Mouse (Mus musculus) liver, embryonic 15.5 days (tissue): ENCODE results near the gene Fbxl16. TPM values are rescaled to one million over a fixed set of nuclear protein-coding genes. Genes with fewer than 3 reads are reported as not detected.

Experiments
- ATAC-seq: fragments of 200-750 bp; cut with Nextera tagmentation; 2 replicates; pipeline ENCODE4 v1.8.0; 2017; ENCODE audit warnings: moderate number of reproducible peaks, mild to moderate bottlenecking, moderate library complexity; ENCODE audit not compliant: insufficient read depth
- H3K27ac ChIP-seq: fragments of 300-500 bp; sonication (generic); replicated peaks from 2 replicates; pipeline ENCODE4 v1.5.1; 2015; ENCODE audit warnings: mild to moderate bottlenecking, inconsistent platforms
- H3K27me3 ChIP-seq: fragments of 300-500 bp; sonication (generic); 2 replicates; pipeline ENCODE4 v1.6.1; 2015; ENCODE audit warnings: mild to moderate bottlenecking, inconsistent platforms
- H3K36me3 ChIP-seq: fragments of 300-500 bp; sonication (generic); replicated peaks from 2 replicates; pipeline ENCODE4 v1.6.1; 2015; ENCODE audit warnings: moderate library complexity, mild to moderate bottlenecking, inconsistent platforms
- H3K4me1 ChIP-seq: fragments of 300-500 bp; sonication (generic); replicated peaks from 2 replicates; pipeline ENCODE4 v1.6.1; 2015; ENCODE audit warnings: inconsistent platforms
- H3K4me2 ChIP-seq: fragments of 300-500 bp; sonication (generic); 2 replicates; pipeline ENCODE4 v1.6.1; 2015; ENCODE audit warnings: moderate library complexity, mild to moderate bottlenecking, inconsistent platforms
- H3K4me3 ChIP-seq: fragments of 300-500 bp; sonication (generic); replicated peaks from 2 replicates; pipeline ENCODE4 v1.5.1; 2015; ENCODE audit warnings: mild to moderate bottlenecking, inconsistent platforms
- H3K9ac ChIP-seq: fragments of 300-500 bp; sonication (generic); 2 replicates; pipeline ENCODE4 v1.6.1; 2015; ENCODE audit warnings: moderate library complexity, mild to moderate bottlenecking, inconsistent platforms
- H3K9me3 ChIP-seq: fragments of 300-500 bp; sonication (generic); replicated peaks from 2 replicates; pipeline ENCODE4 v1.6.1; 2016; ENCODE audit warnings: inconsistent platforms
- WGBS: fragments of 180-500 bp; shearing (Covaris S2); methylation state at CpG from one replicate; pipeline ENCODE4 v1.1.7; 2015; ENCODE audit warnings: mixed read lengths; ENCODE audit not compliant: insufficient replicate concordance; 5-methylcytosine and 5-hydroxymethylcytosine counted together
- polyA plus RNA-seq: library from polyadenylated mRNA; unstranded; fragments of >200 nt; fragmentation: Nextera tagmentation; extraction: Ambion mirVana; gene quantifications from 2 replicates; pipeline ENCODE4 v1.2.1, GENCODE M21; 2015

The Fbxl16 gene
- polyA plus RNA-seq, 1 experiment from 2014 or later: 0.12 TPM

DNA sequence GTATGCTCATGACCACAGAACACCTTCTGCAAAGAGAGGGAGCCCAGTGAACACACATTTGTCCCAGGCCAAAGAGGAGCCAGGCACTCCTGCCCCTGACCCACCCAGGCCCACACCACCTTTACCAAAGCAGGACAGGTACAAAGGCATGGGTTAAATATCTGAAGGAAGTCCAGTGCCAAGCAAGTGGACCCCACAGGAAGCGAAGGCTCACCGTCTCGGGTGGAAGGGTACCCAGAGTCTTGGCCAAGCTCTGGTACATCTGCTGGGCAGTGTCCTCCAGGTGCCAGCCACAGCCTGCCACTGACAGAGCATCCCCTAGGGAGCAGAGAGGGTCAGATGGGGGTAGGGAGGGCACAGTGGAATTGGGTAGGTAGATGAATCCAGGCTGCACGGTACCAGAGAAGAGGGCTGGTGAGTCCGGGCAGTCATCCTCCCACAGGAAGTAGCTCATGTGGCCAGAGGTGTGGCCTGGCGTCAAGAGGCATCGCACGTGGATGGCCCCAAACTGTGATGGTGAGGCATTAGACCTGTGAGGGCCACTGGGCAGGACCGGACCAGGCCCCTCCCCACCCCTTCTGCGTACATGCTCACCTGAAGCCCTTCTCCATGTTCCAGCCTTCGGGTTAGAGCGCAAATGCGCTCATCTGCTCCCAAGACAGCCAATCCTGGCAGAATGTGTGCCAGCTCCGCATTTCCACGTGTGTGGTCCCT, 24.9 kb upstream of the Fbxl16 start:
- Histone ChIP-seq H3K27ac (no peak overlapping the region), H3K4me1 (peaks cover 18% of the 10 kb centered on the region), H3K9me3 (no peaks in the 10 kb centered on the region), H3K9ac (no peak overlapping the region), H3K4me2 (peak overlapping the region; percentile 87), H3K4me3 (no peak overlapping the region), H3K27me3 (no peaks in the 10 kb centered on the region), H3K36me3 (peaks cover 44% of the 10 kb centered on the region)
- WGBS: 81% methylated on average over 15 of the region's 15 CpGs
- ATAC-seq: no peak

DNA sequence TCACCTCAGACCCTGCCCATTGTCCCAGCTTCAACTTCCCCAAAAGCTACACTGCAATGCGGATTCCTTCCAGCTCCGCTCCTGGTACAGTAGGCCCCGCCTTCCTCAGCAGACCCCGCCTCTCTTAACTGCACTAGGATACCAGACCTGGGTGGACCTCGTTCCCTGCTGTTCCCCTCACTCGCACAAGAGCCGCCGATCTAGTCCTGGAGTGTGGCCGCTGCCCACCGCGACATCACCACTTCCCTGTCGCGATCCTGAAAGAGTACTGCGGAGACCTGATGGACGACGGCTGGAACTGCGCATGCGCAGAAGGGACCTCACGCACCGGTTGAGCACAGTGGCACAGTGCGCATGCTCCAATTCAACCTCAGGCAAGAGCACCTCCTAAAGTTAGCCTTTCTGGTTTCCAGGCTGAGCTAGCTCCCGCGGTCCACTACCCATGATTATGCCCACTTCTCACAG, 23.6 kb upstream of the Fbxl16 start, which contains the start of gene Haghl:
Gene Haghl, minus strand, starts transcription at position 393 of the 465 bp plus-strand sequence.
- ATAC-seq: peak; percentile 86
- Histone ChIP-seq H3K4me1 (peaks cover 19% of the 10 kb centered on the region), H3K9ac (peak within 1 kb of the TSS; percentile 68), H3K4me2 (peak within 1 kb of the TSS; percentile 87), H3K27me3 (no peaks in the 10 kb centered on the region), H3K9me3 (no peaks in the 10 kb centered on the region), H3K36me3 (peaks cover 40% of the 10 kb centered on the region), H3K27ac (peak within 1 kb of the TSS; percentile 74), H3K4me3 (peak within 1 kb of the TSS; percentile 80)
- WGBS: under 1% methylated on average over 23 of the region's 23 CpGs

DNA sequence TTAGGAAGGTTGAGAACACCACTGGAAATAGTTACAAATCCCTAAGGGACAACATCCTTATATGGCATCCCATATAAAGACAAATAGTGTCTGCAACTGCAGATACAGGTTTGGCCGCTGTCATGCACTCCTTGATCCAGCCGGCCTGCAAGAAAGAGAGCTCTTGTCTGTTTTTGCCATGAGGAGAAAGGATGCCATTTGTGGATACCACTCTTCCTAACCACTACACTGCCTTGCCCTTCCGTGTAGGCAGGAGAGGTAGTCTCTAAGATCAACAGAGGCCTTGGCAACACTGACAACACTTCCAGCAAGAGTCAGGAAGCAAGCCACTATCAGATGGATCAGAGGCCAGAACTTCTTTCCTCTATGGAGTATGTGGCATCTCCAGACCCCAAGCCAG, 22.6 kb upstream of the Fbxl16 start, which contains the start of gene Ccdc78:
Gene Ccdc78, plus strand, starts transcription at position 301 of the 400 bp plus-strand sequence.
- no peaks in the 10 kb centered on the region for H3K27me3 ChIP-seq
- H3K4me2 ChIP-seq: peak within 1 kb of the TSS; percentile 87
- no peaks in the 10 kb centered on the region for H3K9me3 ChIP-seq
- peak within 1 kb of the TSS; percentile 68 for H3K9ac ChIP-seq
- WGBS: 71% methylated on average over 3 of the region's 3 CpGs
- H3K4me3 ChIP-seq: peak within 1 kb of the TSS; percentile 80
- H3K4me1 ChIP-seq: peaks cover 28% of the 10 kb centered on the region
- peak within 1 kb of the TSS; percentile 74 for H3K27ac ChIP-seq
- H3K36me3 ChIP-seq: peaks cover 30% of the 10 kb centered on the region
- no peak for ATAC-seq

DNA sequence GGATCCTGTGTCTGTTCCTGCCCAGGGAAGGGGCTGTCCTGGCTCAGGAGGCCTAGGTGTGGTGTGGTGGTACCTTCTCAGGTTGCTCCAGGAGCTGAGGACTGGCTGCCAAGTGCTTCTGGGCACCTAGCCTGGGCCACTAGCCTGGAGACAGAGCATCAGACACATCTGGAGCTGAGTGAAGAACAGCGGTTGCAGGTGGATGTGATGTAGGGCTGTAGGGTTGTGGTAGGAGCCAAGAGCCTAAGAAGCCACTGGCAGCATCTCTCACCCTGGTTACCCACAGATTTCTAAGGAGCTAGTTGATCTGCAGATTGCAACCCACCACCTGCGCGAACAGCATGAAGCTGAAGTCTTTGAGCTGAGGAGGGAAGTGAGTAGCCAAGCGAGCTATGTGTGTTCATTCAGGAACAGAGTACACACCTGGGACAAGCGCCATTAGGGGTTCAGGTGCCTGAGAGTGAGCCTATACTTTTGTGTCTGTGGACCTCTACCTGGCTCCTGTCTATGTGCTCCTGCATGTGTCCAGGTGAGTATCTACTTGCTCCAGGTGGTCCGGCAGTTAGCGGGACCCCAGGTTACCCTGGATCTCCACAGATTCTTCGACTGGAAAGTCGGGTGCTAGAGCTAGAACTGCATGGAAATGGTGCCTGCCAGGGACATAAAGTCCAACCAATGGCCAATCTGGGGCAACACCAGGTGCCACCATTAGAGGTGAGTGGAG, 21.9 kb upstream of the Fbxl16 start:
- 73% methylated on average over 9 of the region's 9 CpGs for WGBS
- H3K9ac ChIP-seq: no peak overlapping the region
- peaks cover 24% of the 10 kb centered on the region for H3K36me3 ChIP-seq

DNA sequence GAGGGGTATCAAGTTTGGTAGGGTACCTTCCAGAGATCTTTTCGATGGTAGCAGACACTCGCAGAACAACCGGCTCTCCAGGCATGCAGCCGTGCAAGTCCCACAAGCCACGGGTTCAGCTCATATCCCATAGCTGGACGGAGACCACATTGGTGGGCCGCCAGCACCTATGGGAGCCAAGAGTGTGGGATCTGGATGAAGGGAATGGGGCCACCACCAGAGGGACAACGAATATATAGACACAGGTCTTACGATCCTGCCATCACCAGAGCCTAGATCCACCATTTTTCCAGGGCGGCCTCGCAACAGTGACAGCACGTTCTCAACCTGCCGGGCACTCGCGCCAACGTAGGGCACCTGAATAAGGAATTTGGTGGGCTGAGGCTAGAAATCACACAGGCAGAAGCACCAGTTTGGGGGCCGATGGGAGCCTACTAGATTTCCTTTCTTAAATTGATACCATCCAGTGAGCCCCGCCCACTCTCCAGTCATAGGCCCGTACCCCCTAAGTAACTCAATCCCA, 17.5 kb upstream of the Fbxl16 start:
- no peak for ATAC-seq
- H3K4me1 ChIP-seq: peaks cover 49% of the 10 kb centered on the region
- H3K9me3 ChIP-seq: no peaks in the 10 kb centered on the region
- peak overlapping the region; percentile 68 for H3K9ac ChIP-seq
- H3K27me3 ChIP-seq: no peaks in the 10 kb centered on the region
- peaks cover 13% of the 10 kb centered on the region for H3K36me3 ChIP-seq
- WGBS: 33% methylated on average over 19 of the region's 19 CpGs
- H3K4me3 ChIP-seq: peak overlapping the region; percentile 84
- peak overlapping the region; percentile 95 for H3K4me2 ChIP-seq
- H3K27ac ChIP-seq: peak overlapping the region; percentile 89

More for the DNA sequence above, 21.9 kb upstream of the Fbxl16 start:
- Histone ChIP-seq H3K27ac (no peak overlapping the region), H3K4me1 (peaks cover 35% of the 10 kb centered on the region), H3K27me3 (no peaks in the 10 kb centered on the region), H3K9me3 (no peaks in the 10 kb centered on the region), H3K4me2 (no peak overlapping the region), H3K4me3 (no peak overlapping the region)
- no peak for ATAC-seq

DNA sequence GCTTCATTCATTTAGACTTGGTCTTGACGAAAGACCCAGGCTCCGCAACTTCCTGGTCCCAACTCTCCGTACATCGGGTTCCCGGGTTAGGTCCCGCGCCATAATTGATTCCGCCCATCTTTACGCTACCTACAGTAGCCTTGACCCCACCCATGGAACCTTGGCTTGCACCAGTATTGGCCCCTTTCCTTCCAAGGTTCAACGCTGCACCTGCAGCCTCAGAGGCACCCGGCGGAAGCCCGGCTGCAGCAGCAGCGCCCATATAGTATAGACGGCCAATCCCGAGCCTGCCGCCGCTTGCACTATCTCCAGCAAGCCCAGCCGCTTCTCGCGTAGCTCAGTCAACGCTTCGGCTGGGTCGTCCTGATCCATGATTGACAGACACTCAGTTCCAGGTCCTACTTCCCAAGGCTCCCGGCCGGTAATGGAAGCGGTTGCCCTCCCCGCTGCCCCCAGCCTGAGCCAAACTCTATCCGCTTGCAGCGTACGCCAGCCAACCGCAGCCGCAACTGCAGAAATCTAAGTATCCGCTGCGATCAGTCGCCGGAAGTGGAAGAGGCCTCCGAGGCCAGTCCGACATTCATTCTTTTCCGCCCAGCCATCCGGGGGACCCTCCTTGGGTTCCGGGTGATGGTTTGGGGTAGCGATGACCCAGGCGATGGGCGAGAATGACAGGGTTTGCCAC, 16.9 kb upstream of the Fbxl16 start:
- H3K27me3 ChIP-seq: no peaks in the 10 kb centered on the region
- H3K9ac ChIP-seq: peak overlapping the region; percentile 68
- peak overlapping the region; percentile 84 for H3K4me3 ChIP-seq
- under 1% methylated on average over 45 of the region's 45 CpGs for WGBS
- peaks cover 13% of the 10 kb centered on the region for H3K36me3 ChIP-seq
- H3K9me3 ChIP-seq: no peaks in the 10 kb centered on the region
- H3K4me2 ChIP-seq: peak overlapping the region; percentile 95
- peaks cover 55% of the 10 kb centered on the region for H3K4me1 ChIP-seq
- ATAC-seq: peak; percentile 71
- H3K27ac ChIP-seq: peak overlapping the region; percentile 89

DNA sequence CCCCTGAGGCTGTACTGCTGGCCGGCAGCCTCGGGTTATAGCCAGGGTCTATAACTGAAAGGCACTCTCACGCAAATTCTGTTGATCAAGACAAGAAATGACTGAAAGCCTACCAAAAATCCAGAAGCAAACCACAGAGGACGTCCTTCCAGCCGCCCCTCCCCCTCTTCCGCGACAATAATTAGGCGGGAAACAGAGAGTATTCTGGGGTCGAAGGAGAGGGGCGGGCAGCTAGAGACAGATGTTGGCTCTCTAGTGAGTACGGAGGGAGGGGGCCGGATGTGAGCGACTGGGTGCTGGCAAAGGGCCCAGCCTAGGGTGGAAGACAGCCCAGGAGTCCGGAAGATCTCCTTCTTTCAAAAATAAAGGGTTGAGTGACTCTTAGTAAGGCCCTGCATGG, 16.3 kb upstream of the Fbxl16 start, which contains the start of gene Fam173a:
Gene Fam173a, minus strand, starts transcription at position 287 of the 400 bp plus-strand sequence.
- no peaks in the 10 kb centered on the region for H3K27me3 ChIP-seq
- peak within 1 kb of the TSS; percentile 89 for H3K27ac ChIP-seq
- peak within 1 kb of the TSS; percentile 84 for H3K4me3 ChIP-seq
- peak; percentile 53 for ATAC-seq
- H3K9me3 ChIP-seq: no peaks in the 10 kb centered on the region
- H3K4me1 ChIP-seq: peaks cover 61% of the 10 kb centered on the region
- H3K9ac ChIP-seq: peak within 1 kb of the TSS; percentile 68
- under 1% methylated on average over 14 of the region's 14 CpGs for WGBS
- H3K4me2 ChIP-seq: peak within 1 kb of the TSS; percentile 95
- H3K36me3 ChIP-seq: peaks cover 13% of the 10 kb centered on the region

DNA sequence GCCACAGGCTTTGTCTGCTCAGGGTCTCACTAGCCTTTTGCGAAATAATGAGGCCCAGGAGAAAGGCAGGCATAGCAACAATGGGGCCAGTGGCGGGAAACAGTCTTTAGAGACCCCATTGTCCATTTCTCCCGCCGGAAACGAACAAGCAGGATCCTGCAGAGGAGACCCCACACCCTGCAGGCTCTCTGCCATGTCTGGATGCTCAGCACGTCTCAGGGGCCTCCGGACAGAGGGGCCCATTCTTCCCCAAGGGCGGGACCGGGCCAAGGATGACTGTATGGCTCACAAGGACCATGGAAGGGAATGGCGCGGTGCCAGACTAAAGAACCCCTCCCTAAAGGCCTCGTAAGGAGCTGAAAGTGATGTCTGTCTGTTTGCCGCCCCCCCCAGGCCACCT, 14.7 kb upstream of the Fbxl16 start:
- Histone ChIP-seq H3K9me3 (no peaks in the 10 kb centered on the region), H3K4me1 (peaks cover 62% of the 10 kb centered on the region), H3K36me3 (peaks cover 8% of the 10 kb centered on the region; the same call in 1 of the 2 replicates), H3K27ac (no peak overlapping the region), H3K4me2 (no peak overlapping the region), H3K27me3 (no peaks in the 10 kb centered on the region), H3K4me3 (no peak overlapping the region), H3K9ac (no peak overlapping the region)
- 77% methylated on average over 13 of the region's 13 CpGs for WGBS
- ATAC-seq: no peak

DNA sequence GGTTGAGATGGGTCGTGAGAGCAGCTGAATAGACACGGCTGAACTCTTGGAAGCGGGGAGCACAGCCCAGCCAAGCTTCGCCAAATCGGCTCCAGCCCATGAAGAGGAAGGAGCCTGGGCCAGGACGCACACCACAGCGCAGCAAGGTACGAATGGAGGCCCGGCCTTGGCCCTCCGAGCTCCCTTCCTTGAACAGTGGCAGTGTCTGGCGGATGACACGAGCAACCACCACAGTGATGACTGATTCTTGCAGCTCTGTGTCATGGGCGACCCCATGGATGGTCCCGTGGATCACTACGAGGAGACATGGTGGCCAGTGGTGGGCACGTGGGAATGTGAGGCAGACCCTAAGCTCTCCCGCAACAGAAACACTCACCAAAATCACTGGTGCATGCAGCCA, 13.9 kb upstream of the Fbxl16 start:
- no peak overlapping the region for H3K4me3 ChIP-seq
- 82% methylated on average over 17 of the region's 17 CpGs for WGBS
- H3K9ac ChIP-seq: no peak overlapping the region
- H3K27me3 ChIP-seq: no peaks in the 10 kb centered on the region
- no peak overlapping the region for H3K27ac ChIP-seq
- no peak for ATAC-seq
- H3K4me1 ChIP-seq: peaks cover 62% of the 10 kb centered on the region
- no peaks in the 10 kb centered on the region; the same call in 1 of the 2 replicates for H3K36me3 ChIP-seq
- H3K4me2 ChIP-seq: peak overlapping the region; percentile 96; the same call in 1 of the 2 replicates
- no peaks in the 10 kb centered on the region for H3K9me3 ChIP-seq

DNA sequence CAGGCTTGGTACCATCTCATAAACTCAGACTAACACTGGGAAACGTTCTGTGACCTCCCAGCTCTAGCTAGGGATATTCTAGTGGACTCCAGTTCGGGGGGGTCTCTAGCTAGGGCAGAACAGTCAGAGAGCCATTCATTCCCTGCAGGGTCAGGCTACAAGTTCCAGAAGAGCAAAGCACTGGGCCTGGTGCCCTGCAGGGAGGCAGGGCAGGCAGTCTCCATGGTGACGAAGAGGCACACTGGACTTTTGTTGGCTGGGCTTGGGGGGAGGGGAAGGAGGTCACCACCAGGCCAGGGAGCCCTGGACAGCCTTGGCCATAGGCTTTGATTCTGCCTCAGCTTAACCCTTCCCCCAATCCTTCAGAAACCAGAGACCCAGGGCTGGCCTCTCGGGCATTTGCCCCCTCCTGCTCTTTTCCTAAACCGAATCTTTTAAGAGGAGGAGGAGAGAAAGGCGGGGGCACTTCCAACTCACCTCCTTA, 13.2 kb upstream of the Fbxl16 start, which contains the start of gene AC134908.4:
Gene AC134908.4, minus strand, starts transcription at position 51 of the 484 bp plus-strand sequence.
- Histone ChIP-seq H3K9ac (peak within 1 kb of the TSS; percentile 70), H3K9me3 (no peaks in the 10 kb centered on the region), H3K4me1 (peaks cover 58% of the 10 kb centered on the region), H3K27me3 (no peaks in the 10 kb centered on the region), H3K4me2 (peak within 1 kb of the TSS; percentile 96), H3K36me3 (no peaks in the 10 kb centered on the region), H3K27ac (0 out of 2 replicates have a peak within 1 kb of the TSS, but pooled peaks have one; percentile 33), H3K4me3 (peak within 1 kb of the TSS; percentile 88)
- no peak for ATAC-seq
- WGBS: 41% methylated on average over 6 of the region's 6 CpGs
